Mouse (Mus musculus) ovary, postnatal 10 days (tissue): Measurements from ENCODE around the gene Gm48551.

Experiments
- DNase-seq: peaks from one replicate; pipeline ENCODE4 v3.0.0; 2022; ENCODE audit warnings: low spot score

The Gm48551 gene

GRCm38 (mm10) chr10:81418216-81419070 is 34.2 kb downstream of the Gm48551 start:
- DNase-seq: no peak

DNA sequence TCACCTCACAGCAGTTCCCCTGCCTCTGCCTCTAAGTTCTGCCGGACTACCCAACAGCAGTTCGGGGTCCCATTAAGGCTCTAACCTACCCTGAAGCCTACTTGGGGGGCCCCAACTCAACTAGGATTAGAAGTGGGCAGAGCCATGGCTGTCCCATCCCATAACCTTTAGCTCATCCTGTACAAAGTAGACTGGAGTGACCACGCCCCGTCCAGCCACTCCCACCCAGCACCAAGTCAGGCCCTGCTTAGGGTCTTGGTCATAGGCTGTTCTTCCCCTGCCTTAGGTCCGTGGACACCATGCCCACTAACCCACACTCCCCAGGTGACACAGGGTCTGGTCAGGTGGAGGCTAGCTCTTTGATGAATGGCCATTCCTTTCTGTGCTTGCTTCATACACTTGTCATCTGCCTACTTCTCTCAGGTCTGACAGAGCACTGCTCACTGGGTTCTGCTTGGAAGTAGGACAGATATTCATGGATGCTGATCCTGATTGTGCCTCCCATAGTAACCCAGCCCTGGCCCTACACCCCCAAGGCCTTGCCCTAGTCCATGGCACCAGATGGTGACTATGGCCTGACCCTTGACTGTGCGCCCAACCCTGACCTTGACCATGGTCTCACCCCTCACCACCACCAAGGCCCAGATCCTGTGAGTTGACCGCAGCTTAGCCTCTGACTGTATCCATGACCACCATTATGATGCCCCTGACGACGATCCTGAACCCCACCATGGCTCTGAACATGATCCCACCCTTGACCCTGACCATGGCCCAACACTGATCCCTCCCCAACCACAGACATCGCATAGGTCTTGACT is 35.1 kb downstream of the Gm48551 start:
- no peak for DNase-seq

GRCm38 (mm10) chr10:81420191-81420767 is 36.0 kb downstream of the Gm48551 start:
- no peak for DNase-seq

DNA sequence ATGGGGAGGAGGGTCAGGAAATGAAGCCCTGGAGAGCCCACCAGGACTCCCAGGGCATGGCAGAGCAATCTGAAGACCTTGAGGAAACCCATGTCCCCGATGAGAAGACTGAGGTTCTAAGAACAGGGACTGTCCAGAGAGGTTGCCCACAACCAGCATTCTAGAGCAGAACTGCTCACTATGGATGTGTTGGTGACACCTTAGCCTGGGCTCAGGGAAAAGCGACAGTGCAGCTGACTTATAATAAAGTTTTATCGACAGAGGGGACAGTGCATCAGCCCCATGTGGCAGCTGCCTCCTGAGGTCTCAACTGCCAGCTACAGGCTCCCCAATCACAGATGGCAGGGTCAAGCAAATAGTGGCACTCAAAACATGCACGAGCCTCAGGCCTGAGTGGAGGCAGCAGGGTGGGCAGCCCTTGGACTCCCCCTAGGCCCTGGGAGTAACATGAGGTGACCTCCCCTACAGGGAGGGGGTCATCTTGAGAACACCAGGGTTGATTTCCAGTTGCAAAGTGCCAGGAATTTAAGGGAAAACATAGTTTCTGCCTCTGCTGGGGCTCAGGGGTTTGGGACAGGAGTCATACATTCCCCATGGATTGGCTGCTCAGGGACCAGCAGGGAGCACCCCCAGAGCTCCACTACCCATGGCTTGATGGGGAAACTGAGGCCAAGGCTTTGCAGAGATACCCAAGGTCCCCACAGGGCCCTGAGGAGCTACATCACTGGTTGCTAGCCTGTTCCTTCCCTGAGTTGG is 37.0 kb downstream of the Gm48551 start:
- DNase-seq: no peak

DNA sequence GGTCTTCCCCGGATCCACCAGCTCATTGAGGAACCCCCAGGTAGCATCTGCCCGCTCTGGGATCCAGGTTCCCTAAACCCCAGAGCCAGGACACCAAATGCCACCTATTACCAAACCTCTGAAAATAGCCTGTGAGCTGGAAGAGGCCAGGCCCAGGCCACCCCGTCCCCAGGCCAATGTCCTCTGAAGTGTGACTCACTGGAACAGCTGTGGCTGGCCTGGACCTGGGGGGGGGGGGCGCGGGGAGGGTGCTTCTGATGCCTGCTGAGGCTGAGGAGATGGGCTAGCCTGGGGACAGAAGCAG is 37.5 kb downstream of the Gm48551 start:
- no peak for DNase-seq

DNA sequence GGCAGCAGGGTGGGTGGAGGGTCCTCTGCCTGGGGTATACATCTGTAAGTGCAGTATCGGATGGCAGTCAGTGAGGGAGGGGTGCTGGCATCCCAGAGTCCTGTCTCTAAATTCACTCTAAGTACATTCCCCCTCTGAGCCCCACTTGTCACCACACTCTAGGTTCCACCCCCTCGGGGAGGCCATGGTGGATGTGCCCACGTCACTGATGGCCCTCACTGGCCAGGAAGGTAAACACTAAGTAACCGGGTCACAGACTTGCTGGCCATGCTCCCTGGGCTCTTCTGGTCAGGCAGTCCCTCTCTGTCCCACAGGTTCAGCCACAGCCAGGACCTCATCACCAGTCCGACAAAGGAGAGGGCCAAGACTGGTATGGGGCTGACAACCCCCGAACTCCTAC is 37.9 kb downstream of the Gm48551 start:
- no peak for DNase-seq

GRCm38 (mm10) chr10:81422661-81423217 is 38.5 kb downstream of the Gm48551 start:
- DNase-seq: no peak

GRCm38 (mm10) chr10:81423476-81424245 is 39.4 kb downstream of the Gm48551 start:
- no peak for DNase-seq

- DNase-seq: peak; percentile 26
These were observed 40.2 kb downstream of the Gm48551 start for GRCm38 (mm10) chr10:81424246-81425051.

DNA sequence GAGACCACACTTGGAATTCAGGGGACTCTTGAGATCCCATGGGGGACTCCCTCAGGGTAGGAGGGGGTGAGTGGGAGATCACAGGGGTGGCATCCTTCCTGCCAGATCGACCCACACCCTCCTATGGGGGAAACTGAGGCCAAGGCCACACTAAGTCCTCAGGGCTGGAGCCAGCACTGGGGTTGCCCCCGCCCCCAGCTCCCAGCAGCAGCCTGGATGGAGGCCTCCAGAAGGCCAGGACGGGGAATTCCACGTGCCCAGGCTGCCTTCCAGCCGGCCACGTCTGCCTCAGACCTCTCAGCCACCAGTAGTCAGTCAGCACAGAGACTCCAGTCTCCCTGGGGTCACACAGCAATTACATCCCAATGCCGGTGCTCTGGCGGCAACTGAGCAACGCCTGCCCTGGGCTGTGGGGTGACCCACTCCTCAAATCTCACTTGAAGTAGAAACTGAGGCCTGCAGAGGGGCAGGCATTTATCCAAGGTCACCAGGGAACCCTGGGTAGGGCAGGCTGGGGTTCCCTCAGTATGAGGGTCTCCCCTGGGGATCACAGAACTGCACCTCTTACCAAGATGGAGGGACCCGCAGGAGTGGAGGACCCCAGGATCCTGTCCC is 41.1 kb downstream of the Gm48551 start:
- peak; percentile 15 for DNase-seq

DNA sequence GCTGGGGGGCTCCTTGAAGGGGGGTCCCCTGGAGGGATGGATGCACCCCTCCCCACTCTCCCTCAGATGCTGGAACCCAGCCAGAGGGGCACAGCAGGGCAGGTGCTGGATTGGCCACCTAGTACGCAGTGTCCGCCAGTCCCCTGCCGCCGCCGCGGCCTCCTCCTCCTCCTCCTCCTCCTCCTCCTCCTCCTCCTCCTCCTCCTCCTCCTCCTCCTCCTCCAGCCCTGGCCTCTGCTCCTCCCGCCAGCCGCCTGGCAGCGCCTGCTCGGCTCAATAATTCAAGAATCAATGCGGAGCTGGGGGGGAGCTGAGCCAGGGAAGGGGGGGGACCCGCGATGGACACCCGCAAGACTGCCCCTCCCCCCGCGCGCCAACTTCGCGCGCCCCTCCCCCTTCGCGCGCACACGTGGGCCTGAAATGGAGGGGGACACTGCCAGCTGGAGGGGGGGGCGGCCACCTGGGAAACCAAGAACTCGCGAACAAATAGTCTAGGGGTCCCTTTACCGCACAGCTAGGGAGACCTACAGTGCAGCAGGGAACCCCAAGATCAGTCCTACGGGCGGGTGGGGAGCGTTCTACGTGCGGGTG is 41.9 kb downstream of the Gm48551 start:
- peak; percentile 15 for DNase-seq

GRCm38 (mm10) chr10:81426897-81427296 is 42.6 kb downstream of the Gm48551 start:
- peak; percentile 45 for DNase-seq

DNA sequence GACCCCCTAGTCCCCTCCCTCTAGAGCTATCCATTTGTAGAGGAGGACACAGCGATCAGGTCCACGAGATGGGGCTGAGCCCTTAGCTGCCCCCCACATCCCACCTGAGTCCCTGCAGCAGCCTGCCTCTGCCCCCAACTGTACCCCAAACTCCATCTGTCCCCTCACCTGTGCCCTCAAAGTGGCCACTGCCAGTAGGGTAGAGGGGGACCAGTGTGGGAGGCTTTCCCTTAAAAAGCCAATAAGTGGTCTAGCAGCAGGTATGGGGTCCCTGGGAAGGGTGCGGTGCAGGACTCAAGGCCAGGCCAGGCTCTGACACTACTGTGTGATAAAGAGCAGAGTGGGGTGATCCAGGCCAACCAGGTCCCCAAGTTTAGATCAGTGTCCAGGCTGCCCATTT is 43.1 kb downstream of the Gm48551 start:
- DNase-seq: no peak

DNA sequence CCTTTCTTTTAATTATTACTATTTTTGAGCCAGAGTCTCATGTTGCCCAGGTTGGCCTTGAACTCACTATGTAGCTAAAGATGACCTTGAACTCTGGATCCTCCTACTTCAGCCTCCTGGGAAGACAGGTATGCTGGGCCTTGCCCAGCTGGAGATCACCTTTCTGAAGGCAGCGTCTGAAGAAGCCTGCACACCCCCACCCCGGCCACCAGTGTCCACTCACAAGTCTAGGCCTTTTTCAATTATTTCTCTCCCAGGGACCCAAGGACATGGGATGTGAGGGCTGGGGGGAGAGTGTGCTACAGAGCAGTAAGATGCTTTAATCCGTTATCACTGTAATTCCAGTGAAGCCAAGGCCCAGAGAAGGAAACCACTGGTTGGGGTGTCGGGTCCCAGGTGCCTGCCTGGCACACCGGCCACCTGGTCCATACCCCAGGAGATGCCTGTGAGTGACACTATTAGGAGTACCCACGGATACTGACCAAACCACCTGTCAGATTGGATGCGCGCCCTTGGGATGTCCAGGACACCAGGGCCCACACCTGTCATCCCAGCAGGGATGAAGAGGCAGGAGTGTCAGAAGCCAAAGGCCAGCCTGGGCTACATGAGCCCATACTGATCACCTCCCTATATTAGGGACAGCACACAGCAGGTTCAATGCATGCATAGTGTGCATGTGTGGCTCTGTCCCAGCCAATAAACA is 43.7 kb downstream of the Gm48551 start:
- DNase-seq: peak; percentile 1

DNA sequence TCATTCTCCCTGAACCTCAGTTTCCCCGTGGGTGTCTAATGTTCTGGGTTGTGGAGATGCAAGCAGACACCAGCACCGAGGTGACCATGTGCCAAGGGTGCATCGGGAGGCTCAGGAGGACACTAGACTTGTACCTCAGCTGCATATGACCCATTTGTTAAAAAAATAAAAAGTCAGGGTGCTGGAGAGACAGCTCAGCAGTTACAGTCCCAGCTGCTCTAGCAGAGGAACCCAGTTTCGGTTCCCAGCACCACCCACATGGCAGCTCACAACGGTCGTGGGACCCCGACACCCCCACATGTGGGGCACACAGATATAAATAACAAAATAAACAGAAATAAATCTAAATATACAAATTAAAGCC is 44.2 kb downstream of the Gm48551 start:
- no peak for DNase-seq

- peak; percentile 1 for DNase-seq
These were observed 44.8 kb downstream of the Gm48551 start for GRCm38 (mm10) chr10:81429092-81429491.

GRCm38 (mm10) chr10:81429605-81430061 is 45.4 kb downstream of the Gm48551 start:
- peak; percentile 61 for DNase-seq

DNA sequence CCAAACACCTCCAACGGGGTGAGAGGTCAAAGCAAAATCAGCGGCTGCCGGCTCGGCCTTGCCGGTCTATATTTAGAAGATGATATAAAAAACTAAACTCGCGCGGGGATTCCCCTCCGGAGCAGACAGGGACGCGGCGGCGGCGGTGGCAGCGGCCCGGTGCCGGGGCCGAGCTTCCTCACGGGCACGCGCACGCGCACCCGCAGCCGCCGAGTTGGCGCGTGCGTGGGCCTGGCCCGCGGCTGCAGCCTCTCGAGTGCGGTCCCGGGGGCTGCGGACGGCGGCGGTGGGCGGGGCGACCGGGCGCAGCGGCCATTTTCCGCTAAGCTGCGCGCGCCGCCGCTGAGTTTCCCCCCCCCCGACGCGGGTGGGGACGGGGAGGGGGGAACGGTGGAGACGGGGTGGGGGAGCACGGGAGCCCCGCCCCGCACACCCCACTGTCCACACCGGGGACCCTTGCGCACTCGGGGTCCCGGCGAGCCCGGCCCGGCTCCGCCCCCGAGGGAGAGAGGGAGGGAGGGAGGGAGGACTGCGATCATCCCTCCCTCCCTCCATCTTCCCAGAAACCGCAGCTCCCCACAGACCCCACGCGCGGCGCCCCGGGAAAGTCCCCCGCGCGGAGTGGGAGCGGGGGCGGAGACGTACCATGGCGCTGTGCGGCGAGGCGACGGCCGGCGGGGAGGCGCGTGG is 46.0 kb downstream of the Gm48551 start:
- DNase-seq: no peak
